Mouse (Mus musculus): ENCODE data around the gene A930018P22Rik. TPM values are rescaled to one million over a fixed set of nuclear protein-coding genes. Genes with fewer than 3 reads are reported as not detected.
A peak's percentile ranks its signal among the peaks of the same experiment; 100 is the strongest.

Gene A930018P22Rik
- polyA plus RNA-seq, 1 experiment from 2014 or later = not detected

- H3K4me1 ChIP-seq (ENCODE audit: control insufficient read depth, insufficient read depth, low read depth, low read length) = no peaks in the 10 kb centered on the region
- no peak overlapping the region for H3K4me2 ChIP-seq (ENCODE audit: low read length)
- H3K36me3 ChIP-seq (ENCODE audit: control insufficient read depth, insufficient read depth, low read length) = no peaks in the 10 kb centered on the region
- H3K9me3 ChIP-seq (ENCODE audit: control insufficient read depth, low read length) = no peaks in the 10 kb centered on the region
- no peak overlapping the region for H3K9ac ChIP-seq (ENCODE audit: low read depth, low read length)
- WGBS = 84% methylated on average over 12 of the region's 12 CpGs
- ATAC-seq = no peak
- H3K27me3 ChIP-seq (replicated peaks; ENCODE audit: control insufficient read depth, insufficient read depth, low read length) = no peaks in the 10 kb centered on the region
- no peak overlapping the region for H3K27ac ChIP-seq (ENCODE audit: low read depth, low read length)
- no peak overlapping the region for H3K4me3 ChIP-seq (ENCODE audit: low read length)
These were observed 21.4 kb downstream of the A930018P22Rik start for GRCm38 (mm10) chr2:104144004-104144403.

DNA sequence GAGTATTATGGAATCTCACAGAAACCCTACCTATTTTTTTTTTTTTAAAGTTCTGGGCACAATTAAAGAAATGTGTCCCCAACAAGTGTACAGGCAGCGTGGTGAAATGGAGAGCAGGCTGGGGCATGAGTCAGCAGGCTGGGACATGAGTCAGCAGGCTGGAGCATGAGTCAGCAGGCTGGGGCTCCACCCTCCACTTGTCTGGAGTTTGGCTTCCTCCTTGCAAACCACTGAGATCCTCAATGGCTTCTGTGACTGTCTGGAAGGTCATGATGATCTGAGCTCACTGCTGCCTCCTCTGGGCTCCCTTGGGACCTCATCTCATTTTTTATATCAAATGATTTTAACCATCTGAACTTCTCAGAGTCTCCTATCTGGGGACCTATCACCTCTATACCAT is 23.4 kb downstream of the A930018P22Rik start:
- Histone ChIP-seq H3K27me3 (replicated peaks; ENCODE audit: control insufficient read depth, insufficient read depth, low read length) (no peaks in the 10 kb centered on the region), H3K4me3 (ENCODE audit: low read length) (no peak overlapping the region), H3K36me3 (ENCODE audit: control insufficient read depth, insufficient read depth, low read length) (peaks cover 3% of the 10 kb centered on the region; the same call in 1 of the 2 replicates), H3K4me1 (ENCODE audit: control insufficient read depth, insufficient read depth, low read depth, low read length) (no peaks in the 10 kb centered on the region), H3K9ac (ENCODE audit: low read depth, low read length) (no peak overlapping the region), H3K9me3 (ENCODE audit: control insufficient read depth, low read length) (no peaks in the 10 kb centered on the region), H3K27ac (ENCODE audit: low read depth, low read length) (no peak overlapping the region), H3K4me2 (ENCODE audit: low read length) (no peak overlapping the region)
- ATAC-seq = no peak
- WGBS = 74% methylated on average over 1 of the region's 1 CpGs

GRCm38 (mm10) chr2:104147910-104148561 is 25.5 kb downstream of the A930018P22Rik start:
- Histone ChIP-seq H3K4me1 (ENCODE audit: control insufficient read depth, insufficient read depth, low read depth, low read length) (no peaks in the 10 kb centered on the region), H3K9me3 (ENCODE audit: control insufficient read depth, low read length) (no peaks in the 10 kb centered on the region), H3K9ac (ENCODE audit: low read depth, low read length) (no peak overlapping the region), H3K4me3 (ENCODE audit: low read length) (no peak overlapping the region), H3K36me3 (ENCODE audit: control insufficient read depth, insufficient read depth, low read length) (peaks cover 16% of the 10 kb centered on the region), H3K27me3 (replicated peaks; ENCODE audit: control insufficient read depth, insufficient read depth, low read length) (no peaks in the 10 kb centered on the region), H3K4me2 (ENCODE audit: low read length) (no peak overlapping the region), H3K27ac (ENCODE audit: low read depth, low read length) (no peak overlapping the region)
- no peak for ATAC-seq
- 71% methylated on average over 4 of the region's 4 CpGs for WGBS

GRCm38 (mm10) chr2:104150608-104151397 is 28.2 kb downstream of the A930018P22Rik start:
- no peaks in the 10 kb centered on the region for H3K4me1 ChIP-seq (ENCODE audit: control insufficient read depth, insufficient read depth, low read depth, low read length)
- no peaks in the 10 kb centered on the region for H3K9me3 ChIP-seq (ENCODE audit: control insufficient read depth, low read length)
- no peak overlapping the region for H3K4me3 ChIP-seq (ENCODE audit: low read length)
- no peaks in the 10 kb centered on the region for H3K27me3 ChIP-seq (replicated peaks; ENCODE audit: control insufficient read depth, insufficient read depth, low read length)
- H3K9ac ChIP-seq (ENCODE audit: low read depth, low read length) = no peak overlapping the region
- H3K27ac ChIP-seq (ENCODE audit: low read depth, low read length) = no peak overlapping the region
- 89% methylated on average over 6 of the region's 6 CpGs for WGBS
- H3K4me2 ChIP-seq (ENCODE audit: low read length) = no peak overlapping the region
- ATAC-seq = no peak
- peaks cover 16% of the 10 kb centered on the region for H3K36me3 ChIP-seq (ENCODE audit: control insufficient read depth, insufficient read depth, low read length)

DNA sequence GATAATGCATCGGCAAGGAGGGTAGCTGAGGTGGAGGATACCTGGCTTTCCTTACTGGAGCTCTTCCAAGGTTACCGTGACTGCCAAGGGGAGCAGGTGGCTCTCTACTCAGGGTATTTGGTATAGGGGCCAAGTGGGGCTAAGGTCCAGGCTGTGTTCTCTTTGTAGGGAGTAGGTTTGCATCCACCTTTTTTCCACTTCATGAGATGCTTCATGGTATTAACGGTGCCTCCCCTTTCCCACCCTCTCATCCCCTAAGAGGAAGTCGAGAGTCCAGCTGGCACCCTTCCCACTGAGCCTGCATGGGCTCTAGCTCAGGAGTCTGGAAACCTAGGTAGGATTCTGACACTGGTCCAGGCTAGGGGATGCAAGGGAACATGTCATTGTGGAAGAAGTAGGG is 30.8 kb downstream of the A930018P22Rik start:
- no peak overlapping the region for H3K9ac ChIP-seq (ENCODE audit: low read depth, low read length)
- ATAC-seq = peak; percentile 37; the same call in 1 of the 2 replicates
- H3K27ac ChIP-seq (ENCODE audit: low read depth, low read length) = no peak overlapping the region
- H3K4me2 ChIP-seq (ENCODE audit: low read length) = no peak overlapping the region
- H3K4me1 ChIP-seq (ENCODE audit: control insufficient read depth, insufficient read depth, low read depth, low read length) = no peaks in the 10 kb centered on the region
- H3K27me3 ChIP-seq (replicated peaks; ENCODE audit: control insufficient read depth, insufficient read depth, low read length) = no peaks in the 10 kb centered on the region
- H3K4me3 ChIP-seq (ENCODE audit: low read length) = no peak overlapping the region
- no peaks in the 10 kb centered on the region for H3K9me3 ChIP-seq (ENCODE audit: control insufficient read depth, low read length)
- WGBS = 78% methylated on average over 4 of the region's 4 CpGs
- peaks cover 19% of the 10 kb centered on the region for H3K36me3 ChIP-seq (ENCODE audit: control insufficient read depth, insufficient read depth, low read length)

DNA sequence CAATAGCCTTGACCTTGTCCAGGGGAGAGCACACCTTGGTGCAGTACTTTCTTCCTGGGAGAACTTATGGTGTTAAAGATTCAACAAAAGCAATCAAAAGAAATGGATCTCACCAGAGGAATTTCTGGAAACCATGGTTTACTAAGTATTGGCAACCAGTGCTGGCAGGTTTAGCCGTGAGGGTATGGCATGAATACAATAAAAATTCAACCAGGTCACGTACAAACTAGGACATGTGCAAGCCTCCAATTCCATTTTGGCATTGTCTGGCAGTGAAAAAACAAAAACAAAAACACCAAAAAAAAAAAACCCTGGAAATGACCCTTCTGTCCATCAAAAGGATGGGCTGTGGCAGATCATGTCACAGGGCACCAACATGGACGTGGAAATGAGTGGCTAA is 31.3 kb downstream of the A930018P22Rik start:
- Histone ChIP-seq H3K4me1 (ENCODE audit: control insufficient read depth, insufficient read depth, low read depth, low read length) (no peaks in the 10 kb centered on the region), H3K4me3 (ENCODE audit: low read length) (no peak overlapping the region), H3K9me3 (ENCODE audit: control insufficient read depth, low read length) (no peaks in the 10 kb centered on the region), H3K4me2 (ENCODE audit: low read length) (no peak overlapping the region), H3K36me3 (ENCODE audit: control insufficient read depth, insufficient read depth, low read length) (peaks cover 19% of the 10 kb centered on the region), H3K9ac (ENCODE audit: low read depth, low read length) (no peak overlapping the region), H3K27ac (ENCODE audit: low read depth, low read length) (no peak overlapping the region), H3K27me3 (replicated peaks; ENCODE audit: control insufficient read depth, insufficient read depth, low read length) (no peaks in the 10 kb centered on the region)
- WGBS = 82% methylated on average over 3 of the region's 3 CpGs
- ATAC-seq = no peak

DNA sequence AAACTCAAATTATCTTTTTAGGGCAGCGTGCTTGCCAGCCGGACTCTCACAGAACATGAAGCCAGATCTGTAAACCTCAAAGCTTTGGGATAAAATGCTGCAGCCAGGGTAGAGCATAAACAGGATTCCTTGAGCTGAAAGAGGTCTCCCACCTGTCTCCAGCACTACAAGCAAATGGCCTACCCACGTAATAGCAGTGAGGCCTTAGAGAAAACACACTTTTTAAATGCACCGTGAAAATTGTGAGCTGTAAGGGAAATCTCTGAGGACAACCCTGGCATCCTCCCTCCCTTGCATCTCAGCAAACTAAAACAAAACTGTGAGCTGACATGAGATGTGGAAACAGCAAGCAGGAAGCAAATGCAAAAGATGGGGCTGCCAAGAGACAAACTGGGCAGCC is 35.3 kb downstream of the A930018P22Rik start:
- 77% methylated on average over 4 of the region's 4 CpGs for WGBS
- ATAC-seq = no peak
- no peak overlapping the region for H3K27ac ChIP-seq (ENCODE audit: low read depth, low read length)
- H3K4me3 ChIP-seq (ENCODE audit: low read length) = no peak overlapping the region
- H3K4me2 ChIP-seq (ENCODE audit: low read length) = no peak overlapping the region
- no peaks in the 10 kb centered on the region for H3K9me3 ChIP-seq (ENCODE audit: control insufficient read depth, low read length)
- H3K36me3 ChIP-seq (ENCODE audit: control insufficient read depth, insufficient read depth, low read length) = peaks cover 4% of the 10 kb centered on the region
- H3K27me3 ChIP-seq (replicated peaks; ENCODE audit: control insufficient read depth, insufficient read depth, low read length) = no peaks in the 10 kb centered on the region
- no peaks in the 10 kb centered on the region for H3K4me1 ChIP-seq (ENCODE audit: control insufficient read depth, insufficient read depth, low read depth, low read length)
- no peak overlapping the region for H3K9ac ChIP-seq (ENCODE audit: low read depth, low read length)

DNA sequence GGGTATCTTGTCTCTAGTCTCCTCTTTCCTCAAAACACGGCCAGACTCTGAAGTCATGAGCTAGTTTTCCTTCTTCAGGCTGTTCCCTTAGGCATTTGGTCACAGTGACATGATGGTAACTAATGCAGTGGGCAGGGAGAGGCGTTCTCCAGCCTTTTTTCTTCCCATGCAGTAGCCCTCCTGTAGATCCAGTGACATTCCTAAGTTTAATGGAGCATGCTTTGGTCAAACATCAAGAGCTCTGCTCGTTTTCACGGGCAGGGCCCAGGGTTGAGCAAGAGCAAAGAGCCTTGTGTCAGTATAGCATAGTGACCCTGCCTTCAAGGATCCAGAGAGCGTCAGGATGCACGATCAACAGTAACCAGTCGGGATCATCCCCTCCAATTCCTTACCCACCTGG is 40.8 kb downstream of the A930018P22Rik start:
- Histone ChIP-seq H3K9me3 (ENCODE audit: control insufficient read depth, low read length) (no peaks in the 10 kb centered on the region), H3K27me3 (replicated peaks; ENCODE audit: control insufficient read depth, insufficient read depth, low read length) (no peaks in the 10 kb centered on the region), H3K4me2 (ENCODE audit: low read length) (no peak overlapping the region), H3K36me3 (ENCODE audit: control insufficient read depth, insufficient read depth, low read length) (0 out of 2 replicates have a peak, but pooled peaks cover 5% of the 10 kb centered on the region), H3K4me1 (ENCODE audit: control insufficient read depth, insufficient read depth, low read depth, low read length) (no peaks in the 10 kb centered on the region; the same call in 1 of the 2 replicates), H3K9ac (ENCODE audit: low read depth, low read length) (no peak overlapping the region), H3K27ac (ENCODE audit: low read depth, low read length) (no peak overlapping the region), H3K4me3 (ENCODE audit: low read length) (no peak overlapping the region)
- no peak for ATAC-seq
- WGBS = 81% methylated on average over 7 of the region's 7 CpGs

DNA sequence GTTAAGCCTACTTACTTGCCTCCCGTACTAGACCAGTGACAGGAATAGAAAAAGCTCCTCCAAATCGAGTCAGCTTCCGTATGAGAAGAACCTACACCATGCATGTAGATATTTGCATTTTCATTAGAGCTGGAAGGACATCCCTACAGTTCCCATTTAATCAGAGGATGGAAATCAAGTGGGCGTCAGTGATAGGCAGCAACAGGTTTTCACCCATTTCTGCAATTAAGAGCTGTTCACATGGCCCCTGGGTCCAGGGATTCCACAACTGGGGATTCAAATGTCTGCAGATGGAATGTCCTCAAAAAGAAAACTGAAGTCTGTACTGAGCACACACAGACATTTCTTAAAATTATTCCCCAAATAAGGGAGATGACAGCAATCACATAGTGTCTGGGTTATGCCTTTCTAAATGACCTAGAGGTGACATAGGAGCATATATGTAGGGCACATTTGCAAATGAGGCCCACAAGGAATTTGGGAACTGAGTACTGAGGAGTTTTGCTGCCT is 41.5 kb downstream of the A930018P22Rik start:
- Histone ChIP-seq H3K9me3 (ENCODE audit: control insufficient read depth, low read length) (no peaks in the 10 kb centered on the region), H3K4me3 (ENCODE audit: low read length) (no peak overlapping the region), H3K27me3 (replicated peaks; ENCODE audit: control insufficient read depth, insufficient read depth, low read length) (no peaks in the 10 kb centered on the region), H3K4me1 (ENCODE audit: control insufficient read depth, insufficient read depth, low read depth, low read length) (no peaks in the 10 kb centered on the region; the same call in 1 of the 2 replicates), H3K4me2 (ENCODE audit: low read length) (no peak overlapping the region), H3K36me3 (ENCODE audit: control insufficient read depth, insufficient read depth, low read length) (0 out of 2 replicates have a peak, but pooled peaks cover 5% of the 10 kb centered on the region), H3K27ac (ENCODE audit: low read depth, low read length) (no peak overlapping the region), H3K9ac (ENCODE audit: low read depth, low read length) (no peak overlapping the region)
- ATAC-seq = no peak
- 88% methylated on average over 4 of the region's 4 CpGs for WGBS
